Mouse (Mus musculus) stomach, embryonic 16.5 days (tissue): ENCODE measurements at regions not wholly inside any gene's neighbourhood (a gene's known extent, or its start where the extent isn't known, plus 50 kb on each side); places are given as distances from the start of the nearest gene placed in this dataset.

Experiments used
- ATAC-seq: fragments of 200-750 bp; cut with Nextera tagmentation; 2 replicates; pipeline ENCODE4 v1.8.0; 2017; ENCODE audit warnings: moderate number of reproducible peaks, moderate TSS enrichment; ENCODE audit not compliant: insufficient read depth, low FRiP score
- H3K27ac ChIP-seq: fragments of 300-500 bp; sonication (generic); 2 replicates; pipeline ENCODE4 v1.5.1; 2014; ENCODE audit warnings: low read length
- H3K27me3 ChIP-seq: fragments of 300-500 bp; sonication (generic); 2 replicates; pipeline ENCODE4 v1.6.1; 2014; ENCODE audit warnings: low read length, control low read depth, mixed read lengths; ENCODE audit not compliant: control insufficient read depth, insufficient read depth
- H3K36me3 ChIP-seq: fragments of 300-500 bp; sonication (generic); 2 replicates; pipeline ENCODE4 v1.6.1; 2014; ENCODE audit warnings: low read length; ENCODE audit not compliant: control insufficient read depth, insufficient read depth
- H3K4me1 ChIP-seq: fragments of 300-500 bp; sonication (generic); 2 replicates; pipeline ENCODE4 v1.6.1; 2014; ENCODE audit warnings: low read length, control low read depth, mixed read lengths; ENCODE audit not compliant: control insufficient read depth, insufficient read depth
- H3K4me2 ChIP-seq: fragments of 300-500 bp; sonication (generic); 2 replicates; pipeline ENCODE4 v1.6.1; 2014; ENCODE audit warnings: low read depth, low read length, mixed read lengths
- H3K4me3 ChIP-seq: fragments of 300-500 bp; sonication (generic); replicated peaks from 2 replicates; pipeline ENCODE4 v1.5.1; 2014; ENCODE audit warnings: mild to moderate bottlenecking, low read length
- H3K9ac ChIP-seq: fragments of 300-500 bp; sonication (generic); 2 replicates; pipeline ENCODE4 v1.6.1; 2014; ENCODE audit warnings: low read length
- H3K9me3 ChIP-seq: fragments of 300-500 bp; sonication (generic); replicated peaks from 2 replicates; pipeline ENCODE4 v1.6.1; 2016; ENCODE audit warnings: low read length, control low read depth; ENCODE audit not compliant: control insufficient read depth
- WGBS: fragments of 180-500 bp; shearing (Covaris S2); extraction: QIAGEN DNeasy Blood & Tissue Kit; methylation state at CpG from one replicate; pipeline ENCODE4 v1.1.7; 2014; 5-methylcytosine and 5-hydroxymethylcytosine counted together

GRCm38 (mm10) chr2:50850071-50850470 lies 298.8 kb downstream of the Rnd3 start:
- Histone ChIP-seq H3K4me1 (peaks cover 11% of the 10 kb centered on the region; the same call in 1 of the 2 replicates), H3K27ac (no peak overlapping the region), H3K4me3 (no peak overlapping the region), H3K27me3 (no peaks in the 10 kb centered on the region), H3K36me3 (no peaks in the 10 kb centered on the region), H3K9ac (no peak overlapping the region), H3K9me3 (no peaks in the 10 kb centered on the region), H3K4me2 (no peak overlapping the region)
- peak; percentile 77; the same call in 1 of the 2 replicates for ATAC-seq
- WGBS = 27% methylated on average over 3 of the region's 3 CpGs

- no peaks in the 10 kb centered on the region for H3K9me3 ChIP-seq
- H3K36me3 ChIP-seq = no peaks in the 10 kb centered on the region
- H3K4me3 ChIP-seq = no peak overlapping the region
- no peak overlapping the region for H3K27ac ChIP-seq
- H3K9ac ChIP-seq = no peak overlapping the region
- WGBS = 84% methylated on average over 2 of the region's 2 CpGs
- H3K27me3 ChIP-seq = no peaks in the 10 kb centered on the region
- H3K4me2 ChIP-seq = no peak overlapping the region
- H3K4me1 ChIP-seq = no peaks in the 10 kb centered on the region
- no peak for ATAC-seq
Measured at GRCm38 (mm10) chr2:50841881-50842280, 307.0 kb downstream of the Rnd3 start.

GRCm38 (mm10) chr2:50835511-50836320 lies 313.2 kb downstream of the Rnd3 start:
- Histone ChIP-seq H3K4me3 (no peak overlapping the region), H3K36me3 (no peaks in the 10 kb centered on the region), H3K27me3 (no peaks in the 10 kb centered on the region), H3K4me2 (no peak overlapping the region), H3K4me1 (no peaks in the 10 kb centered on the region), H3K9me3 (no peaks in the 10 kb centered on the region), H3K9ac (no peak overlapping the region), H3K27ac (no peak overlapping the region)
- 55% methylated on average over 6 of the region's 6 CpGs for WGBS
- ATAC-seq = no peak

GRCm38 (mm10) chr2:50833791-50834190 lies 315.1 kb downstream of the Rnd3 start:
- ATAC-seq = no peak
- Histone ChIP-seq H3K4me3 (no peak overlapping the region), H3K4me2 (no peak overlapping the region), H3K27ac (no peak overlapping the region), H3K27me3 (no peaks in the 10 kb centered on the region), H3K36me3 (no peaks in the 10 kb centered on the region), H3K4me1 (no peaks in the 10 kb centered on the region), H3K9ac (no peak overlapping the region), H3K9me3 (no peaks in the 10 kb centered on the region)
- WGBS = 86% methylated on average over 5 of the region's 5 CpGs

- Histone ChIP-seq H3K4me2 (no peak overlapping the region), H3K27me3 (no peaks in the 10 kb centered on the region), H3K9ac (no peak overlapping the region), H3K4me1 (no peaks in the 10 kb centered on the region), H3K4me3 (no peak overlapping the region), H3K27ac (no peak overlapping the region), H3K9me3 (no peaks in the 10 kb centered on the region), H3K36me3 (no peaks in the 10 kb centered on the region)
- 76% methylated on average over 4 of the region's 4 CpGs for WGBS
- ATAC-seq = no peak
Measured at GRCm38 (mm10) chr2:50832471-50832870, 316.4 kb downstream of the Rnd3 start.

- Histone ChIP-seq H3K9ac (no peak overlapping the region), H3K27ac (no peak overlapping the region), H3K4me1 (no peaks in the 10 kb centered on the region; the same call in 1 of the 2 replicates), H3K9me3 (no peaks in the 10 kb centered on the region), H3K4me3 (no peak overlapping the region), H3K4me2 (no peak overlapping the region), H3K27me3 (no peaks in the 10 kb centered on the region), H3K36me3 (no peaks in the 10 kb centered on the region)
- ATAC-seq = no peak
- 59% methylated on average over 5 of the region's 5 CpGs for WGBS
Measured at GRCm38 (mm10) chr2:50830056-50830720, 318.7 kb downstream of the Rnd3 start.

GRCm38 (mm10) chr2:50827097-50827496 lies 321.8 kb downstream of the Rnd3 start:
- H3K4me3 ChIP-seq = no peak overlapping the region
- peak overlapping the region; percentile 41; the same call in 1 of the 2 replicates for H3K9ac ChIP-seq
- WGBS = 36% methylated on average over 5 of the region's 5 CpGs
- H3K4me1 ChIP-seq = peaks cover 6% of the 10 kb centered on the region; the same call in 1 of the 2 replicates
- peak overlapping the region; percentile 9; the same call in 1 of the 2 replicates for H3K27ac ChIP-seq
- H3K4me2 ChIP-seq = no peak overlapping the region
- no peaks in the 10 kb centered on the region for H3K9me3 ChIP-seq
- ATAC-seq = no peak
- no peaks in the 10 kb centered on the region for H3K36me3 ChIP-seq
- H3K27me3 ChIP-seq = no peaks in the 10 kb centered on the region

- 64% methylated on average over 3 of the region's 3 CpGs for WGBS
- no peak overlapping the region for H3K9ac ChIP-seq
Measured at GRCm38 (mm10) chr2:50826537-50826936, 322.4 kb downstream of the Rnd3 start.

GRCm38 (mm10) chr2:50825626-50826025 lies 323.3 kb downstream of the Rnd3 start:
- peaks cover 6% of the 10 kb centered on the region; the same call in 1 of the 2 replicates for H3K4me1 ChIP-seq
- H3K9ac ChIP-seq = no peak overlapping the region
- 84% methylated on average over 5 of the region's 5 CpGs for WGBS
- H3K4me3 ChIP-seq = no peak overlapping the region
- no peaks in the 10 kb centered on the region for H3K36me3 ChIP-seq
- 0 out of 2 replicates have a peak overlapping the region, but pooled peaks have one; percentile 38 for H3K27ac ChIP-seq
- H3K9me3 ChIP-seq = no peaks in the 10 kb centered on the region
- no peaks in the 10 kb centered on the region for H3K27me3 ChIP-seq
- H3K4me2 ChIP-seq = no peak overlapping the region
- ATAC-seq = no peak

More at GRCm38 (mm10) chr2:50826537-50826936, 322.4 kb downstream of the Rnd3 start:
- peak overlapping the region; percentile 9 for H3K27ac ChIP-seq
- H3K9me3 ChIP-seq = no peaks in the 10 kb centered on the region
- no peaks in the 10 kb centered on the region for H3K27me3 ChIP-seq
- no peaks in the 10 kb centered on the region for H3K36me3 ChIP-seq
- peaks cover 6% of the 10 kb centered on the region; the same call in 1 of the 2 replicates for H3K4me1 ChIP-seq
- ATAC-seq = no peak
- H3K4me2 ChIP-seq = no peak overlapping the region
- H3K4me3 ChIP-seq = no peak overlapping the region
